Mouse (Mus musculus) bone marrow, adult 2 months (tissue): Measurements from ENCODE around the gene Cradd.

Experiments used
- CTCF ChIP-seq: fragments of 200-500 bp; IDR thresholded peaks from 2 replicates; pipeline ENCODE4 v1.5.1; 2011; ENCODE audit warnings: low read length, control low read depth; ENCODE audit not compliant: control insufficient read depth, insufficient read depth
- POLR2A ChIP-seq: fragments of 200-500 bp; IDR thresholded peaks from 2 replicates; pipeline ENCODE4 v1.6.1; 2011; ENCODE audit warnings: low read depth, mild to moderate bottlenecking, control low read depth, low read length, borderline replicate concordance; ENCODE audit not compliant: control insufficient read depth

- no peak for TF ChIP-seq POLR2A
- no peak for TF ChIP-seq CTCF
Observed at GRCm38 (mm10) chr10:95223211-95223610, 100.7 kb downstream of the Cradd start.
